Comparison of ENCODE assay signal across 29 mouse cellular contexts in genomic region chr16:37194152-37194551, GRCm38 (mm10).
"Had no signal": no experiment of that assay in that cellular context is flagged by ENCODE, and none has a peak within 500 bp of the region (broad histone marks: within the 10 kb centered on the region; RNA-seq: fewer than 3 reads in every experiment).

No protein-coding gene starts in this region.

- ATAC-seq: forebrain, embryonic 13.5 days; forebrain, embryonic 14.5 days; forebrain, embryonic 15.5 days; forebrain, embryonic 16.5 days; forebrain, postnatal 0 days had no signal

- H3K4me3 ChIP-seq: embryonic facial prominence, embryonic 10.5 days; embryonic facial prominence, embryonic 12.5 days; embryonic facial prominence, embryonic 13.5 days; embryonic facial prominence, embryonic 15.5 days; erythroblast, embryonic 14.5 days; forebrain, embryonic 10.5 days; forebrain, embryonic 12.5 days; forebrain, embryonic 13.5 days; forebrain, embryonic 15.5 days; gastrocnemius, adult 2 months had no signal

- DNase-seq: cerebellum, adult 18-20 months; cerebellum, adult 2 months; cerebellum, adult 8-10 months; cerebellum, adult 9-10 months; cerebellum, adult 9-11 months; cerebellum, postnatal 10 days; cerebellum, postnatal 14 days; cerebellum, postnatal 25 days; cerebellum, postnatal 36 days; embryo, embryonic 11 days; forebrain, postnatal 0 days; gastrocnemius, adult 2 months; gastrocnemius, postnatal 10 days; gastrocnemius, postnatal 14 days; gastrocnemius, postnatal 25 days; gastrocnemius, postnatal 36 days; heart, adult 11 months; heart, adult 18-20 months had no signal

- H3K9ac ChIP-seq: embryonic facial prominence, embryonic 12.5 days; embryonic facial prominence, embryonic 13.5 days; embryonic facial prominence, embryonic 15.5 days; forebrain, embryonic 12.5 days; forebrain, embryonic 13.5 days; forebrain, embryonic 15.5 days; forebrain, postnatal 0 days had no signal

- H3K27me3 ChIP-seq: embryonic facial prominence, embryonic 12.5 days; embryonic facial prominence, embryonic 13.5 days; embryonic facial prominence, embryonic 15.5 days; forebrain, embryonic 12.5 days; forebrain, embryonic 13.5 days; forebrain, embryonic 15.5 days had no signal

- H3K27ac ChIP-seq: embryonic facial prominence, embryonic 10.5 days; embryonic facial prominence, embryonic 12.5 days; embryonic facial prominence, embryonic 13.5 days; embryonic facial prominence, embryonic 15.5 days; forebrain, embryonic 10.5 days; forebrain, embryonic 12.5 days; forebrain, embryonic 13.5 days; forebrain, embryonic 15.5 days; gastrocnemius, adult 2 months had no signal

- H3K4me1 ChIP-seq: embryonic facial prominence, embryonic 10.5 days; embryonic facial prominence, embryonic 12.5 days; embryonic facial prominence, embryonic 13.5 days; embryonic facial prominence, embryonic 15.5 days; forebrain, embryonic 10.5 days; forebrain, embryonic 12.5 days; forebrain, embryonic 13.5 days; forebrain, embryonic 15.5 days had no signal

- H3K4me2 ChIP-seq: embryonic facial prominence, embryonic 12.5 days; embryonic facial prominence, embryonic 13.5 days; embryonic facial prominence, embryonic 15.5 days; forebrain, embryonic 12.5 days; forebrain, embryonic 13.5 days; forebrain, embryonic 15.5 days had no signal

- H3K9me3 ChIP-seq: embryonic facial prominence, embryonic 10.5 days; embryonic facial prominence, embryonic 12.5 days; embryonic facial prominence, embryonic 13.5 days; embryonic facial prominence, embryonic 15.5 days; forebrain, embryonic 10.5 days; forebrain, embryonic 12.5 days; forebrain, embryonic 13.5 days; forebrain, embryonic 15.5 days had no signal

- H3K36me3 ChIP-seq: embryonic facial prominence, embryonic 10.5 days; embryonic facial prominence, embryonic 12.5 days; embryonic facial prominence, embryonic 13.5 days; embryonic facial prominence, embryonic 15.5 days; forebrain, embryonic 10.5 days; forebrain, embryonic 12.5 days; forebrain, embryonic 15.5 days had no signal
